Mouse (Mus musculus) hindbrain, embryonic 14.5 days (tissue): Measurements from ENCODE around the gene Cd22. TPM values are rescaled to one million over a fixed set of nuclear protein-coding genes. Genes with fewer than 3 reads are reported as not detected.

ENCODE experiments used
- polyA plus RNA-seq: library from polyadenylated mRNA; unstranded; fragments of >200 nt; fragmentation: Nextera tagmentation; extraction: Ambion mirVana; gene quantifications from 2 replicates; pipeline ENCODE4 v1.2.1, GENCODE M21; 2014

The Cd22 gene
- polyA plus RNA-seq, 1 experiment from 2014 or later: not detected

Other genes starting within 250 kb of the Cd22 start
- 0.19 TPM in 1 of 2 replicates, not detected in the other for gene Etv2, start 244.5 kb downstream of the Cd22 start, polyA plus RNA-seq
- gene Rbm42, start 230.0 kb downstream of the Cd22 start, polyA plus RNA-seq: 115 and 118 TPM in 2 replicates
- gene Haus5, start 215.3 kb downstream of the Cd22 start, polyA plus RNA-seq: 20.0 and 20.6 TPM in 2 replicates
- gene Pmis2, start 208.7 kb downstream of the Cd22 start, polyA plus RNA-seq: not detected in 2 replicates
- gene 2200002J24Rik, start 181.4 kb downstream of the Cd22 start, polyA plus RNA-seq: not detected in 2 replicates
- gene Atp4a, start 168.1 kb downstream of the Cd22 start, polyA plus RNA-seq: 2.0 and 2.1 TPM in 2 replicates
- gene Tmem147, start 150.8 kb downstream of the Cd22 start, polyA plus RNA-seq: 281 and 319 TPM in 2 replicates
- 0.14 and 1.3 TPM in 2 replicates for gene Gapdhs, start 136.7 kb downstream of the Cd22 start, polyA plus RNA-seq
- gene Sbsn, start 128.9 kb downstream of the Cd22 start, polyA plus RNA-seq: 0.65 and 2.1 TPM in 2 replicates
- gene Dmkn, start 116.6 kb downstream of the Cd22 start, polyA plus RNA-seq: 2.2 and 2.4 TPM in 2 replicates
- gene Krtdap, start 92.4 kb downstream of the Cd22 start, polyA plus RNA-seq: not detected in 2 replicates
- gene Ffar2, start 56.6 kb downstream of the Cd22 start, polyA plus RNA-seq: 0.22 TPM in 1 of 2 replicates, not detected in the other
- not detected in 2 replicates for gene Ffar3, start 24.2 kb downstream of the Cd22 start, polyA plus RNA-seq
- not detected in 2 replicates for gene Ffar1, start 18.8 kb downstream of the Cd22 start, polyA plus RNA-seq
- 3.4 and 4.3 TPM in 2 replicates for gene Mag, start 34.5 kb upstream of the Cd22 start, polyA plus RNA-seq
- not detected in 2 replicates for gene Hamp2, start 44.3 kb upstream of the Cd22 start, polyA plus RNA-seq
- gene Hamp, start 63.7 kb upstream of the Cd22 start, polyA plus RNA-seq: not detected in 2 replicates
- gene Usf2, start 76.5 kb upstream of the Cd22 start, polyA plus RNA-seq: 24.9 and 26.5 TPM in 2 replicates
- gene Lsr, start 93.1 kb upstream of the Cd22 start, polyA plus RNA-seq: 19.6 and 21.7 TPM in 2 replicates
- 0.22 and 1.0 TPM in 2 replicates for gene Fam187b, start 93.4 kb upstream of the Cd22 start, polyA plus RNA-seq
- 13.6 and 14.8 TPM in 2 replicates for gene Fxyd5, start 162.1 kb upstream of the Cd22 start, polyA plus RNA-seq
- 236 and 249 TPM in 2 replicates for gene Fxyd7, start 171.1 kb upstream of the Cd22 start, polyA plus RNA-seq
- 34.1 and 59.0 TPM in 2 replicates for gene Fxyd1, start 176.9 kb upstream of the Cd22 start, polyA plus RNA-seq
- 0.28 and 0.60 TPM in 2 replicates for gene Lgi4, start 179.0 kb upstream of the Cd22 start, polyA plus RNA-seq
- gene Fxyd3, start 196.4 kb upstream of the Cd22 start, polyA plus RNA-seq: 0.66 TPM in 1 of 2 replicates, not detected in the other
- 0.55 and 0.67 TPM in 2 replicates for gene Hpn, start 234.9 kb upstream of the Cd22 start, polyA plus RNA-seq
- gene Scn1b, start 246.7 kb upstream of the Cd22 start, polyA plus RNA-seq: 13.0 and 18.3 TPM in 2 replicates